Mouse (Mus musculus) midbrain, postnatal 0 days (tissue): ENCODE data around the gene Rdh11. TPM values are rescaled to one million over a fixed set of nuclear protein-coding genes. Genes with fewer than 3 reads are reported as not detected.
A peak's percentile ranks its signal among the peaks of the same experiment; 100 is the strongest.

Experiments used
- ATAC-seq: fragments of 200-750 bp; cut with Nextera tagmentation; 2 replicates; pipeline ENCODE4 v1.8.0; 2017; ENCODE audit warnings: moderate number of reproducible peaks, mild to moderate bottlenecking, moderate TSS enrichment, moderate library complexity; ENCODE audit not compliant: low FRiP score
- DNase-seq: peaks from one replicate; pipeline ENCODE4 v3.0.0-alpha.2; 2015; ENCODE audit warnings: low spot score
- H3K27ac ChIP-seq: fragments of 300-500 bp; sonication (generic); 2 replicates; pipeline ENCODE4 v1.5.1; 2014; ENCODE audit warnings: low read depth, mild to moderate bottlenecking, low read length, mixed read lengths
- H3K27me3 ChIP-seq: fragments of 300-500 bp; sonication (generic); 2 replicates; pipeline ENCODE4 v1.6.1; 2014; ENCODE audit warnings: low read length, control low read depth, mixed read lengths; ENCODE audit not compliant: insufficient read depth
- H3K36me3 ChIP-seq: fragments of 300-500 bp; sonication (generic); 2 replicates; pipeline ENCODE4 v1.6.1; 2014; ENCODE audit warnings: low read length, control low read depth, mixed read lengths; ENCODE audit not compliant: insufficient read depth
- H3K4me1 ChIP-seq: fragments of 300-500 bp; sonication (generic); 2 replicates; pipeline ENCODE4 v1.6.1; 2014; ENCODE audit warnings: mild to moderate bottlenecking, control low read depth, antibody characterized with exemption, low read length, mixed read lengths; ENCODE audit not compliant: insufficient read depth
- H3K4me2 ChIP-seq: fragments of 300-500 bp; sonication (generic); 2 replicates; pipeline ENCODE4 v1.6.1; 2014; ENCODE audit warnings: low read depth, mild to moderate bottlenecking, low read length, mixed read lengths; ENCODE audit not compliant: poor library complexity, severe bottlenecking
- H3K4me3 ChIP-seq: fragments of 300-500 bp; sonication (generic); 2 replicates; pipeline ENCODE4 v1.5.1; 2014; ENCODE audit warnings: low read depth, mild to moderate bottlenecking, low read length, moderate library complexity
- H3K9ac ChIP-seq: fragments of 300-500 bp; sonication (generic); replicated peaks from 2 replicates; pipeline ENCODE4 v1.6.1; 2014; ENCODE audit warnings: mild to moderate bottlenecking, low read length, moderate library complexity, mixed read lengths; ENCODE audit not compliant: poor library complexity, severe bottlenecking
- H3K9me3 ChIP-seq: fragments of 300-500 bp; sonication (generic); 2 replicates; pipeline ENCODE4 v1.6.1; 2016; ENCODE audit warnings: low read length, control low read depth
- CTCF ChIP-seq: IDR thresholded peaks from 2 replicates; pipeline ENCODE4 v1.5.1; 2016; ENCODE audit warnings: antibody characterized with exemption, mild to moderate bottlenecking
- WGBS: fragments of 180-500 bp; shearing (Covaris S2); extraction: QIAGEN DNeasy Blood & Tissue Kit; methylation state at CpG from one replicate; pipeline ENCODE4 v1.1.7; 2014; 5-methylcytosine and 5-hydroxymethylcytosine counted together
- polyA plus RNA-seq: library from polyadenylated mRNA; unstranded; fragments of >200 nt; fragmentation: Nextera tagmentation; extraction: Ambion mirVana; gene quantifications from 2 replicates; pipeline ENCODE4 v1.2.1, GENCODE M21; 2015
- total RNA-seq: library from RNA; depleted of rRNA; stranded (reverse); fragments of >200 nt; gene quantifications from 2 replicates; pipeline ENCODE4 v1.2.3, GENCODE M21; 2014; rRNA removed

Gene Rdh11
- total RNA-seq (46.8 and 50.8 TPM in 2 replicates), polyA plus RNA-seq (35.3 and 40.9 TPM in 2 replicates)

DNA sequence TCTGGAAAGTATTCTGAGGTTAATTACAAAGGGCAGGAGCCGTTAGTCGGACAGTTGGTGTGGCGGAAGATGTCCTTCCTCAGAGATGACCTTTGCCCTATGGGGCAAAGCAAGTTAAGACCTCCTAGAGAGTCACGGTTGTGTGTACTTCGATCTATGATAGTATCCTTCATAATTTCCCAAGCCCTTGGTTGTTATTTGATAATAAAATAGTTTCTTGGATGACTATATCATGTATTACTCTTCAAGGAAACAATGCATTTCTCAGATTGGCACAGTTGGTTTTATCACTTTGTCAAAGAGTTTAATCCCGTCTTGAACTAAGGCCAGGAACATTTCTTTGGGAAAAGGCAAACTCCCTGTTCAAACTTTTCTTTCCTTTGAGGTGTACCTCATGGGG is at the start of gene Rdh11:
Gene Rdh11, minus strand, starts transcription at position 101 of the 400 bp plus-strand sequence.
- peak within 1 kb of the TSS; percentile 58 for H3K4me3 ChIP-seq
- TF ChIP-seq CTCF, result no peak
- peaks cover 12% of the 10 kb centered on the region; the same call in 1 of the 2 replicates for H3K36me3 ChIP-seq
- peak within 1 kb of the TSS; percentile 56 for H3K9ac ChIP-seq
- H3K9me3 ChIP-seq, result no peaks in the 10 kb centered on the region
- H3K4me2 ChIP-seq, result peak within 1 kb of the TSS; percentile 64
- no peak for DNase-seq
- no peak for ATAC-seq
- 62% methylated on average over 6 of the region's 6 CpGs for WGBS
- peak within 1 kb of the TSS; percentile 72 for H3K27ac ChIP-seq
- no peaks in the 10 kb centered on the region for H3K27me3 ChIP-seq
- peaks cover 7% of the 10 kb centered on the region for H3K4me1 ChIP-seq

DNA sequence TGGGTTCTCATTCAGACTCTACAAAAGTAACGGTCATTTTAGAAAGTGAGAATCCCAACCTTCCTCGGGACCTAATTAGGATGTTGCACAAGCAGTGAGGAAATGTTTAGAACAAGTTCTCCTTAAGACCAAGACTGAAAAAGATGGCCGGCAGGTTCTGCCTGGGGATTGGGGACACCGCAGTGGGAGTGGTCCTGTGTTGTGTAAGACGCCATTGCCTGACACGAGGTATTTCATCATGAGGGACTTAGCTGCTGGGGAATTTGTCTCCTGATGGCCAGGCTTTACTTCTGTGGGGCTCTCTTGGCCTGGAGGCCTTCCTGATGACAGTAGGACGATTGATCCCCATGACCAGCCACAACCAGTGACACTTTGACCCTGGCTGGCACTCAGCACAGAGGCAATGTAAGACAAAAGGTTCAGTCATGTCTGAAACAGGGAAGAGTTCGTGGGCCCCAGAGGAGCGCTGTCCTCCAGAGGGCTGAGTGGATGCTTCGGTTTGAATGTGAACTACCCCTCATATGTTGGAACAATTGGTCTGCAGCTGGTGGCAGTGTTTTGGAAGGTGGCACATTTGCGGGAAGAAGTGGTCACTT is 43.5 kb upstream of the Rdh11 start:
- no peak for TF ChIP-seq CTCF
- no peak for ATAC-seq

DNA sequence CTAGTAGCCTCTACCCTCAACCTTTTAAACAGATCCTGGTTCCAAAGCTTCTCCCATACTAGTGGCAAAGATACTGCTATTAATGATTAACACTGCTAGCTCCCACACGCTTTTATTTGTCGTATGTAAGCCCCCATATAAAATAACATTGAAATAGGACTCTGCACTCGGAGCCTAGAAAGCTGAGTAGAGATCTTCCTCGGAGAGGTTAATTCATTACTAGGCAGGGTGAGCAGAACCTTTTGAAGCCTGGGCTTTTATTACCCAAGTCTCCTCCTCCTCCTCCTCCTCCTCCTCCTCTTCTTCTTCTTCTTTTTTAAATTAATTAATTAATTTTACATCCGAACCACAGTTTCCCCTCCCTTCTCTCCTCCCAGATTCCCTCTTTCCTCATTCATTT is 25.4 kb upstream of the Rdh11 start:
- Histone ChIP-seq H3K9ac (no peak overlapping the region), H3K4me1 (no peaks in the 10 kb centered on the region), H3K4me2 (no peak overlapping the region), H3K4me3 (no peak overlapping the region), H3K36me3 (no peaks in the 10 kb centered on the region), H3K27me3 (no peaks in the 10 kb centered on the region), H3K27ac (no peak overlapping the region), H3K9me3 (no peaks in the 10 kb centered on the region)
- ATAC-seq, result no peak
- WGBS, result 73% methylated on average over 5 of the region's 5 CpGs
- DNase-seq, result no peak
- TF ChIP-seq CTCF, result no peak

More for the DNA sequence above, 43.5 kb upstream of the Rdh11 start:
- H3K4me1 ChIP-seq, result no peaks in the 10 kb centered on the region
- H3K4me2 ChIP-seq, result no peak overlapping the region
- H3K9me3 ChIP-seq, result no peaks in the 10 kb centered on the region
- DNase-seq, result no peak
- no peak overlapping the region for H3K9ac ChIP-seq
- H3K4me3 ChIP-seq, result no peak overlapping the region
- H3K27ac ChIP-seq, result no peak overlapping the region
- H3K36me3 ChIP-seq, result peaks cover 55% of the 10 kb centered on the region
- H3K27me3 ChIP-seq, result no peaks in the 10 kb centered on the region
- 79% methylated on average over 11 of the region's 11 CpGs for WGBS

DNA sequence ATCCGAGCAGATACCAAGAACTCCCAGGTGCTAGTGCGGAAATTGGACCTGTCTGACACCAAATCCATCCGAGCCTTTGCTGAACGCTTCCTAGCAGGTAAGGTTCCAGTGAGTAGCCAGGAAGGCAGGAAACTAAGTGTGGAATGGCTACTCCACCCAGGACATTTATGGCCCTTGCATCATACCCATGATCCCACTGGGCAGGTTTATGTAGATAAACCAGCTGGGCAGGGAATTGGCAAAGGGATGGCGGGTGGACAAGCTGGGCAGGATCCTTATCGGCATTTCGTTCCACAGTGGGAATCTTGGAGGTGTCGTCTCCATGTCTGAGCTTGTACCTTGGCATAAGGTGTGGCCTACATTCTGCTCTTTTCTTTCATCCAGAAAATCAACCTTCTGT is 19.4 kb upstream of the Rdh11 start:
- Histone ChIP-seq H3K27me3 (no peaks in the 10 kb centered on the region), H3K4me2 (no peak overlapping the region), H3K36me3 (no peaks in the 10 kb centered on the region), H3K9me3 (no peaks in the 10 kb centered on the region), H3K9ac (no peak overlapping the region), H3K27ac (no peak overlapping the region), H3K4me1 (no peaks in the 10 kb centered on the region), H3K4me3 (no peak overlapping the region)
- TF ChIP-seq CTCF, result no peak
- ATAC-seq (no peak), DNase-seq (no peak)
- WGBS, result 90% methylated on average over 8 of the region's 8 CpGs

DNA sequence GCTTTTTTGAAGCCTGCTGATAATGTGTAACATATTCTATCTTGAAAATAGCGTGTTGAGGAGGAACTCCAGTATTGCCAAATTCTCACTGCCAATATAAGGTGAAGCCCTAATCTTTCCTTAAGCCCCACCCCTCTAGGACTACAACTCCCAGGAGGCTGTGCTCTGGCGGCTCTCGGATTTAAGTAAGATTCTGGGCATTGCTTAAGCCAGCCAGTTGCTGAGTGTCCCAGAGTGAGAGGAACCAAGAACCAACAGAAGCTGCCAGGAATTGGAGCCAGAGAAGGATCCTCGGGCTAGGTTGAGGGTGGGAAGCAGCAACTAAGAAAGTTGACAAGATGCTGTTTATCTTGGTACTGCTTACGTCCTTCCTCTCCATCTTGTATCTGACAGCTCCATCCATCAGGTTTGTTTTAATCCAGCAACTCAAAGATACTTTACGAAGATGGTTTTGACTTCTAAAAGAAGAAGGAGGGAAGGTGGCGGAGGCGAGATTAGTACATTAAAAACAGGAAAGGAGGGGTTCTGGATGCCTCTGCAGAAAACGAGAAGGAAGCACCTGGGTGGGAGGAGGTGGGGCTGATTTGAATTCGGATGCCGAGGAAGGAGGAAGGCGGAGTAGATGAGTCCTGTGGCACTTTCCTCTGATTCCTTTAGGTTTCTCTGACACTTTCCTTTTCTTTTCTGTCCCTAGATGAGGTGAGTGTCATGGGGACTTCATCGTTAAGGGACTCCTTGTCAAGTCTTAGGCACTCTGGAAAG is 16.8 kb upstream of the Rdh11 start, which contains the start of gene Rdh12:
Gene Rdh12, plus strand, starts transcription at position 212 of the 762 bp plus-strand sequence.
- H3K9ac ChIP-seq, result no peak within 1 kb of the TSS
- no peaks in the 10 kb centered on the region for H3K27me3 ChIP-seq
- H3K4me1 ChIP-seq, result no peaks in the 10 kb centered on the region
- no peak for TF ChIP-seq CTCF
- 4% methylated on average over 13 of the region's 13 CpGs for WGBS
- peak; percentile 67 for DNase-seq
- H3K27ac ChIP-seq, result no peak within 1 kb of the TSS
- H3K4me3 ChIP-seq, result peak within 1 kb of the TSS; percentile 40
- H3K9me3 ChIP-seq, result no peaks in the 10 kb centered on the region
- ATAC-seq, result no peak
- peak within 1 kb of the TSS; percentile 53 for H3K4me2 ChIP-seq
- no peaks in the 10 kb centered on the region for H3K36me3 ChIP-seq

DNA sequence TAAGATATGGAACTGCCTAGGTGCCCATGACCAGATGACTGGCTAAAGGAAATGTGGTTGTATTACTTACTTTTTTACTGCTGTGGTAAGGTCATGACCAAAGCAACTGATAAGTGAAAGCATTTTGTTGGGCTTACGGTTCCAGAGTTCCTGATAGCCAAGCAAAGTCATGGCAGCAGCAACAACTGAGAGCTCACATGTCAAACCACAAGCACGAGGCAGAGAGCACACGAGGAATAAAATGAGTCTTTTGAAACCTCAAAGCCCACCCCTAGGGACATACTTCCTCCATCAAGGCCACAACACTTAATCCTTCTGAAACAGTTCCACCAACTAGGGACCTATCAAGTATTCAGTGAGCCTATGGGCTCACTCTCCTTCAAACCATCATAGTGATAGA is 9.8 kb upstream of the Rdh11 start:
- DNase-seq (no peak), ATAC-seq (no peak)
- Histone ChIP-seq H3K27ac (no peak overlapping the region), H3K9me3 (no peaks in the 10 kb centered on the region), H3K27me3 (no peaks in the 10 kb centered on the region), H3K36me3 (no peaks in the 10 kb centered on the region), H3K4me3 (no peak overlapping the region), H3K4me1 (no peaks in the 10 kb centered on the region), H3K4me2 (no peak overlapping the region), H3K9ac (no peak overlapping the region)
- no peak for TF ChIP-seq CTCF
- WGBS, result 71% methylated on average over 3 of the region's 3 CpGs
